Mouse (Mus musculus): ENCODE results near the gene Syde1. TPM values are rescaled to one million over a fixed set of nuclear protein-coding genes. Genes with fewer than 3 reads are reported as not detected.

The Syde1 gene
- total RNA-seq, 2 experiments from 2014 or later, result 6.6 to 7.0 TPM

GRCm38 (mm10) chr10:78581121-78581520, 10.6 kb downstream of the Syde1 start:
- no peak for DNase-seq
- intact Hi-C loops (cut with DNase I; ENCODE audit: low total_unique reads), result no loop called here

- intact Hi-C loops (cut with DNase I; ENCODE audit: low total_unique reads), result no loop called here
- DNase-seq, result no peak
These were observed 13.6 kb downstream of the Syde1 start for GRCm38 (mm10) chr10:78578204-78578603.

GRCm38 (mm10) chr10:78576435-78577184, 15.2 kb downstream of the Syde1 start:
- DNase-seq, result no peak
- intact Hi-C loops (cut with DNase I; ENCODE audit: low total_unique reads), result no loop called here

- no peak for DNase-seq
These were observed 16.1 kb downstream of the Syde1 start for GRCm38 (mm10) chr10:78575690-78576089.

DNA sequence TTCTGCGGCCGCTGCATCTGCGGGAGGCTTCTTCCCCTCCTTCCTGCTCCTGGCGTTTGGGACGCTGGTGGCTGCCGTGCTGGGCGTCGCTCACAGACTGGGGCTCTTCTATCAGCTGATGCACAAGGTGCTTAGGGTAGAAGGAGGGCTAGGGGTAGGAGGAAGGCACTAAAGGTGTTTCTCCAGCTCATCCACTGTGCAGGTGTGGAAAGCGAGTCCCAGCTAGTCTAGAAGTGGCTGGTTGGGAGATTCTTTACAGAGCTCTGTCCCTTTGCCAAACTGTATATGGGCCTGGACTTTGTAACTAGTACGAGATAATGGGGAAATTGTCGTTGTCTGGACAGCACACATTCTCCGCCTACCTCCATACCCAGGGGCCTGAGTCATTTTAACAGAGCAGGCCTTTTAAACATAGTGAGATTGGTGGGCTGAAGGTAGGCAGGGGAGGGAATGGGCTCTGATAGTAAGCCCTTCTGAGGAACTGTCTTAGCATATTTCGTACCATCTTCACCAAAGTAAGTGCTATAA, 16.6 kb downstream of the Syde1 start:
- intact Hi-C loops (cut with DNase I; ENCODE audit: low total_unique reads), result no loop called here
- DNase-seq, result no peak

More at GRCm38 (mm10) chr10:78575690-78576089, 16.1 kb downstream of the Syde1 start:
- intact Hi-C loops (cut with DNase I; ENCODE audit: low total_unique reads), result no loop called here

GRCm38 (mm10) chr10:78574250-78575104, 17.3 kb downstream of the Syde1 start, which contains the start of gene Ilvbl:
TSS of gene Ilvbl (plus strand) at chr10:78574346.
- intact Hi-C loops (cut with DNase I; ENCODE audit: low total_unique reads), result no loop called here
- peak; percentile 93 for DNase-seq

- intact Hi-C loops (cut with DNase I; ENCODE audit: low total_unique reads), result no loop called here
- DNase-seq, result no peak
These were observed 18.5 kb downstream of the Syde1 start for GRCm38 (mm10) chr10:78573226-78573625.

GRCm38 (mm10) chr10:78570897-78571296, 20.9 kb downstream of the Syde1 start:
- intact Hi-C loops (cut with DNase I; ENCODE audit: low total_unique reads), result no loop called here

DNA sequence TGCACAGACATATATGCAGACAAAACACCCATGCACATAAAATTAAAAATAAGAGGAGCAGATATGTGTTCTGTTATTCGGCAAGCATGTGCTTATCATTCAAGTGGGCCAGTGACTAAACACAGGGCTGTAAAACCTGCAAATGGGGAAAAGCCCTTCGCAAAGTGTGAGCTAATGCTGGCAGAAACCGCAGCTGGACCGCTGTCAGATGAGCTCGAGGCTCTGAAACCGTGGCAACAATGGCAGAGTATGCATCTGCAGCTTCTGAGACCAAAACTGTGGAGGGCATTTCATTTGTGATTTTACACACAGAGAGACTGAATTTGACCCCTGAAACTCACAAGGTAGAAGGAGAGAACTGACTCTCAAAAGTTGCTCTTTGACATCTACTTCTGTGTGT, 21.3 kb downstream of the Syde1 start:
- DNase-seq, result no peak
- intact Hi-C loops (cut with DNase I; ENCODE audit: low total_unique reads), result no loop called here

More at GRCm38 (mm10) chr10:78570897-78571296, 20.9 kb downstream of the Syde1 start:
- DNase-seq, result no peak

DNA sequence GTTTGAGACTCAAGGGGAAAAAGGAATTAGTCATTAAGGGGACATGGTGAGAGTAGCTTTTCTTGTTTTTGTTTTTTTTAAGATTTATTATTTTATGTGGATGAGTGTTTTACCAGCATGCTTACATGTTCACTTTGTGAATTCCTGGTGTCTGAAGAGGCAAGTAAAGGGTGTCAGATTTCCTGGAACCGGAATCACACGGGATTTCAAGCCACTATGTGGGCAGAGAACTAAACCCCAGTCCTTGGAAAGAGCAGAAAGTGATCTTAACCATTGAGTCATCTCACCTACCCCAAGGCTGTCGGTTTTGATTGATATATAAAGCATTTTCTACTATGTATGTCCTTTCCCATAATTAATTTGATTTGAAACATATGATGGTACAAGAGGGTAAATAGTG, 22.1 kb downstream of the Syde1 start:
- DNase-seq, result no peak
- intact Hi-C loops (cut with DNase I; ENCODE audit: low total_unique reads), result no loop called here

GRCm38 (mm10) chr10:78569191-78569590, 22.6 kb downstream of the Syde1 start:
- intact Hi-C loops (cut with DNase I; ENCODE audit: low total_unique reads), result no loop called here
- DNase-seq, result no peak

DNA sequence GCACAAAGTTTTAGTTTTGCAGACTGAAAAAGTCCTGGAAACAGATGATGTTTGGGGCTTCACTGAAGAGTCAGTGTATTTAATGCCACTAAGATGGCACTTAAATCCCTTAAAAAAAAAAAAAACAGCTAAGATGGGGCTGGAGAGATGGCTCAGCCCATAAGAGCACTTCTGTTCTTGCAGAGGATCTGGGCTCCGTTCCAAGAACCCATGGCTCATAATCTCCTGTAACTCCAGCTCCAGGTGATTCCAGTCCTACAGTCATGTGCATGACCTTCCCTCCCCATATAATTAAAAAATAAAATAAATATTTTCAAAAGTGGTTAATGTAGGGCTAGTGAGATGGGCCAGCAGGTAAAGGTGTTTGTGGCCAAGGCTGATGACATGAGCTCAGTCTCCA, 26.7 kb downstream of the Syde1 start:
- no peak for DNase-seq

DNA sequence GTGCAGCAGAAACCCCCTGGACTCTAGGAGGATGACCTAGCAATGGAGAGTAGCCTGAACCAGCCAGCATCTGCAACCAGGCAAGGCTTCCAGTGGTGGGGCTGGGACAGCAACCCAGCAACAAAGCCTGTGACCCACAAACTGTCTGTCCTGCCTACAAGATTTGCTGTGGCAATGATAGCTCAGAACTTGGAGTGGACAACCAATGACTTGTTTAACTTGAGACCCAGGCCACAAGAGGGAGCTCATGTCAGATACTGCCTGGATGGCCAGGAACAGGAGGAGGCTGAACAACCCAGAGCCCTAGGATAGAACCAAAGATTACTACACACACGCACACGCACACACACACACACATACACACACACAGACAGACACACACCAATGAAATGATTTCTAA, 50.8 kb downstream of the Syde1 start:
- intact Hi-C loops (cut with DNase I; ENCODE audit: low total_unique reads), result no loop called here
- DNase-seq, result peak; percentile 11

More for the DNA sequence above, 26.7 kb downstream of the Syde1 start:
- intact Hi-C loops (cut with DNase I; ENCODE audit: low total_unique reads), result no loop called here

Other genes starting within 250 kb of the Syde1 start
- gene Agpat3, start 239.5 kb downstream of the Syde1 start, total RNA-seq (2021), result 100 to 1,000 TPM; 160 to 164 TPM
- 10 to 100 TPM; 70.5 to 73.9 TPM for gene Rrp1, start 178.9 kb downstream of the Syde1 start, total RNA-seq (2021)
- gene Cstb, start 166.3 kb downstream of the Syde1 start, total RNA-seq (2021), result 10 to 100 TPM; 18.5 to 21.2 TPM
- gene Pdxk, start 127.0 kb downstream of the Syde1 start, total RNA-seq (2021), result 1 to 10 TPM; 4.8 to 6.2 TPM
- not detected for gene Olfr1358, start 74.5 kb downstream of the Syde1 start, total RNA-seq (2021)
- 10 to 100 TPM; 14.7 to 16.4 TPM for gene Ilvbl, start 17.6 kb downstream of the Syde1 start, total RNA-seq (2021)
- not detected for gene Olfr1357, start 26.1 kb upstream of the Syde1 start, total RNA-seq (2021)
- not detected for gene Casp14, start 126.3 kb upstream of the Syde1 start, total RNA-seq (2021)
- not detected for gene Ccdc105, start 161.1 kb upstream of the Syde1 start, total RNA-seq (2021)
- gene Slc1a6, start 188.5 kb upstream of the Syde1 start, total RNA-seq (2021), result under 1 TPM in 1 of 2 experiments, not detected in 1; 0.14 TPM

All from gastrocnemius, postnatal 14 days (tissue).